Comparison of ENCODE assay signal across 12 mouse cellular contexts in the genomic region with DNA sequence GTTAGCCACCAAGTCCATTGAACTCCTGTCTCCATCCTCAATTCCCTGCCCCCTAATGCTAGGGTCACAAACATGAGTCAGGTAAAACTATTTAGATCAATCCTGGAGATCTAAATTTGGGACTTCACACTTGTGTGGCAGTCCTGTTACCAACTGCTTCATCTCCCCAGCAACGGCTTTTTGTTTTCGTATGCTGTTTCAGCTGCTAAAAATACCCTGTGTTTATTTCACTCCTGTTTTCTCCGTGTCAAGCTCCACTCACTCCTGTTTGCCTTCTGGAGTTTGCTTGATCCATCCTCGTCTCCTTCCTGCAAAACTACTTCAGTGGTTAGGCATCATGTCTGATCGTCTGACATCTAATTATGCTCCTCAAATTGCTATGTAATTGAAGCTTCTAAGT.
"Had no signal": no experiment of that assay in that cellular context is flagged by ENCODE, and none has a peak within 500 bp of the region (broad histone marks: within the 10 kb centered on the region; RNA-seq: fewer than 3 reads in every experiment).

No protein-coding gene starts in this region.

- H3K27me3 ChIP-seq: hindbrain, embryonic 15.5 days; kidney, embryonic 15.5 days; limb, embryonic 15.5 days; midbrain, embryonic 12.5 days; neural tube, embryonic 13.5 days had no signal

- H3K4me2 ChIP-seq: hindbrain, embryonic 15.5 days; kidney, embryonic 15.5 days; limb, embryonic 15.5 days; midbrain, embryonic 12.5 days; neural tube, embryonic 13.5 days had no signal

- H3K9me3 ChIP-seq: hindbrain, embryonic 15.5 days; kidney, embryonic 15.5 days; limb, embryonic 15.5 days; midbrain, embryonic 12.5 days; neural tube, embryonic 13.5 days had no signal

- ATAC-seq: intestine, embryonic 16.5 days; midbrain, embryonic 16.5 days had no signal

- DNase-seq: lung, adult 18-20 months; right cerebral cortex, postnatal 14 days; thymus, adult 18-20 months; thymus, postnatal 14 days had no signal

- H3K4me1 ChIP-seq: hindbrain, embryonic 15.5 days; kidney, embryonic 15.5 days; limb, embryonic 15.5 days; midbrain, embryonic 12.5 days; neural tube, embryonic 13.5 days had no signal

- H3K36me3 ChIP-seq: hindbrain, embryonic 15.5 days; kidney, embryonic 15.5 days; limb, embryonic 15.5 days; midbrain, embryonic 12.5 days; neural tube, embryonic 13.5 days had no signal

- H3K4me3 ChIP-seq: hindbrain, embryonic 15.5 days; kidney, embryonic 15.5 days; limb, embryonic 15.5 days; midbrain, embryonic 12.5 days; neural tube, embryonic 13.5 days had no signal

- H3K9ac ChIP-seq: hindbrain, embryonic 15.5 days; kidney, embryonic 15.5 days; limb, embryonic 15.5 days; liver, embryonic 14.5 days; midbrain, embryonic 12.5 days; neural tube, embryonic 13.5 days had no signal

- H3K27ac ChIP-seq: hindbrain, embryonic 15.5 days; kidney, embryonic 15.5 days; limb, embryonic 15.5 days; liver, embryonic 14.5 days; midbrain, embryonic 12.5 days; neural tube, embryonic 13.5 days had no signal
